Mouse (Mus musculus) urinary bladder, adult 18-20 months (tissue): Measurements from ENCODE around the gene Col5a3.
A peak's percentile ranks its signal among the peaks of the same experiment; 100 is the strongest.
"Not testable (repeated sequence)": the region's sequence is repeated elsewhere in the genome, so short reads cannot be mapped to it uniquely, and the experiment has no call there.

Source experiments
- DNase-seq, 2 experiments: peaks; one replicate each; pipeline ENCODE4 v3.0.0; 2022; ENCODE audit warnings: low spot score in 2 of 2, mixed read lengths in 2 of 2

The Col5a3 gene

DNA sequence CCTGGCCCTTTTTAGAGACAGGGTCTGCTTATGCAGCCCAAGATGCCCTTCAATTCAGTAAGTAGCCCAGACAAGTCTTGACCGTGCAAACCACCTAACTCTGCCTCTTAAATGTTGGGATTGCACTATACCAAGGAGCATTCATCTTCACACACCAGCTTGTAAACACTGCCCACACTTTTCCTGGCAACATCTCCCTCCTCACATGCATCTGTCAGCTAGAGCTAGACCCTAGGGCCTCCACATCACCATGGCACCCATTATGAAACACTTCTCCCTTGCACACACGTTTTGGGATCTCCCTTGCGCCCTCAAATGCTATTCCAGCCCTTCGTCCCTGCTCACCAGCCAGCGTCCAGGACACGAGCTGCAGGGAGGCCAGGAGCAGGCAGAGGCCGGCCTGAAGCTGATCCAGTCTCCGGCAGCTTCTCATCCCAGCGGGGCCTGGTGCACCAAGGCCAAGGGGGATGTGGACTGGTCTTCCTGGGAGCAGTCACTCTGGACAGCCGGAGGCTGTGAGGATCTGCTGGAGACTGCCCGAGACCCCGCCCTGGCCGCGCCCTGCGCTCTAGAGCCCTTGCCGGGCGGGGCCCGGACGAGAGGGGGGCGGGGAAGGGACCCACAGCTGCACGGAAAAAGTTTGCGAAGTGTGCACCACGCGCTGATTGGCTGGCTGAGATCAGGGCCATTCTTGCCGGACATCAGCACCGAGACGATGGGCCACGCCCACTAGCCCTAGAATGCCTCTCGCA, at the start of gene Col5a3:
Gene Col5a3 (minus strand): TSS at position 547 of the 752 bp plus-strand sequence.
- DNase-seq = peak; percentile 29 to 66

DNA sequence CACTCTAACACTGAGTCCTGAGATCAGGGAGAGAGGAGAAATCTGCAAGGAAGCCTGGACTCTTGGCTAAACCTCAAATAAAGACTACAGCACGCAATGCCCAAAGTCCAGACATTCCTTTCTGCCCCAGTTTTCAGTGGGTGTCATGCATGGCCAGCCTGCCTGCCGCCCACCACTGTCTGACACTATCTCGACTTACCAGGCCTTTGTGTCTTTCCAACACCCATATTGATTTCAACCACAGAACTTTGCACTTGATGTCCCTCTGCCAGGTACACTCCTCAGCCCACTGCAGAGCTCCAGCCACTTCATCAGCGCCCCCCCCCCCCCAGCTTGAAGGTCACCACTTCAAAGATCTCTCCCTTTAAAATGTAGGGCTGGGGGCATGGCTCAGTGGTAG, 47.4 kb upstream of the Col5a3 start:
- DNase-seq = no peak

DNA sequence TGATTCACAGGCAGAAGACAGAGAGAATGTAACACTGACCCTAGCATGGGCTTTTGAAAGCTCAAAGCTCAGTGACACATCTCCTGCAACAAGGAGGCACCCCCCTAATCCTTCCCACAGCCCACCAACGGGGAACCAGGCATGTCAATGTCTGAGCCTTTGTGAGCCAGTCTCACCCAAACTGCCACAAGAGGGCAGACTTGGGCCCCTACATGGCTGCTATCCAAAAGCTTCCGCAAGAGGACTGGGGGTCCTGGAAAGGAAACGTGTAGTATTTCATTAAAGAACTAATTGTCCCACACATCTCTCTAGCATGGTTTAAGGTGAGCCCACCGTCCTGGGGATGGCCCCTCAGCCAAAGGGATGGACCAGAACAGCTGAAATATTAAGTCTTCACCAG, 47.0 kb upstream of the Col5a3 start:
- no peak for DNase-seq

DNA sequence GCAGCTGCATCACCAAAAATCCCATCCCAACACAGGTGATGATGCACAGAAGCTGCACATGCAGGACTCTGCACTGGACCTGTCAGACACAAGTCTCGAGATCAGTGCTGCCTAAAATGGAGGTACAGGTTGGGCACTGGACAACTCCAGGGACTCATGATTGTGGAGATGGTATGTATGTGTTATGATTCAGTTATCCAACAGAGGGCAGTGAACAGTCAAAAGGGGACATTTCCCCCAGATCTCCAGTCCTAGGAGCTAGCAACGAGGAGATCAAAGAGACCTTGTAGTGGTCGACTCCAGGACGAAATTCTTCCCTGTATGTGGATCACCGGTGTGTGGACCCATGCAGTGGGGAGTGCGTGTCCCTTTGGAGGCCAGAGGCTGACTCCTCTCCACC, 45.1 kb upstream of the Col5a3 start:
- DNase-seq = no peak

DNA sequence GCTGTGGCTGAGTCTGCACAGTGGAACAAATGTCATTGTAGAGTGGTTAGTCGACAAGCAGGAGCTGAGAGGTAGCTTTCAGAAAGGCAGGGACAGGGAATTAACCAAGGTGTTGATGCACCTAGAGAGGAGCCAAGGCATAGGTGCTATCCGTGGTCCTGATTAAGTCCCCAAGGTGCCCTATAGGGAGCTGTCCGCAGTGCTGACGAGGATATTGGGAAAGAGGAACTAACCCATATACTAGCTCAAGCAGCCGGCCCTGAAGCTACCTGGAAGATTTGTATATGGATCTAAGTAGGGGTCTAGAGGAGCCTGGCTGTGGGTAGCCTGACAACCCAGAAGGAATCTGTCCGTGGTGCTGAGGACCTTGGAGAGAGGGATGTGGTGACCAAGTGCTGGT, 42.3 kb upstream of the Col5a3 start:
- no peak for DNase-seq

DNA sequence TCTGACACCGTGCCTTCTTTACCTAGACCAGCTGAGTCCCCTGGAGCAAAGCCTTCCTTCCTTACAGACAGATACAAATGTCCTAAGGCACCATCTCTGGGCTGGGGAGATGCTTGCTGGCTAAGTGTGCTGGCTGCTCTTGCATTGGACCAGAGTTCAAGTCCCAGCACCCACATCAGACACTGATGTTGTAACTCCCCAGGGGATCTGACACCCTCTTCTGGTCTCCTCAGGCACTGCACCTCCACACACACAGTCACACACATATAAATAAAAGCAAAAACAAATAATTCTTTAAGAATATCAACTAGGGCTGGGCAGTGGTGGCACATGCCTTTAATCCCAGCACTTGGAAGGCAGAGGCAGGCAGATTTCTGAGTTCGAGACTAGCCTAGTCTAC, 35.3 kb upstream of the Col5a3 start:
- no peak for DNase-seq

DNA sequence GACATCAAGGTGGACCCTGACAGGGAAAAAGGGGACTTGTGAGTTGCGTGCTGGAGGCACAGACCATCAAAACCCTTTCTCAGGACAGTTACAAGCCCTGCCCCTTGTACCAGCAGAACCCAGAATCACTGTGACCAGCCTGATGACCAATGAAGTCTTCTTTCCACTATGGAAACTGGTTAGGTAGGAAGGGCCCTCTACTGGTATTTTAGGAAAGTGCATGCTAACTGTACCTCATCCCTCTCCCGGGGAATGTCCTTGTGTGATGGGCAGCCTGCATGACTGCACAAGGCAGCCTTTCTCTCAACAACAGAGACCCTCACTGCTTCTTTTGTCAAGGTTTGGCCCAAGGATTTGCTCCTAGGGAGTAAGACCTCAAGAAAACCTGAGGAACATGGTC, 27.8 kb upstream of the Col5a3 start:
- DNase-seq = no peak

DNA sequence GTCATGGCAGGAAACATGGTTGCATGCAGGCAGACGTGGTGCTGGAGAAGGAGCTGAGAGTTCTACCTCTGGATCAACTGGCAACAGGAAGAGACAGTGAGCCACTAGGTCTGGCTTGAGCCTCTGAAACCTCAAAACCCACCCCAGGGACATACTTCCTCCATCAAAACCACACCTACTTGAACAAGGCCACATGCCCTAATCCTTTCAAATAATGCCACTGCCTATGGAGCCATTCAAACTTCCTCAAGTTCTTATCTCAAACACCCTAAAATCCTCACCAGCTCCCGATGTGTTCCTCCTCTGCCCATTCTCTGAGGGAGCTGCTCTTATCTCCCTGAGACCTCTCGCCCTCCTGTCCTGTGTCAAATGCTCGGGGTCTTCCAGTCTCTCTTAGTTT, 27.3 kb upstream of the Col5a3 start:
- DNase-seq = no peak

DNA sequence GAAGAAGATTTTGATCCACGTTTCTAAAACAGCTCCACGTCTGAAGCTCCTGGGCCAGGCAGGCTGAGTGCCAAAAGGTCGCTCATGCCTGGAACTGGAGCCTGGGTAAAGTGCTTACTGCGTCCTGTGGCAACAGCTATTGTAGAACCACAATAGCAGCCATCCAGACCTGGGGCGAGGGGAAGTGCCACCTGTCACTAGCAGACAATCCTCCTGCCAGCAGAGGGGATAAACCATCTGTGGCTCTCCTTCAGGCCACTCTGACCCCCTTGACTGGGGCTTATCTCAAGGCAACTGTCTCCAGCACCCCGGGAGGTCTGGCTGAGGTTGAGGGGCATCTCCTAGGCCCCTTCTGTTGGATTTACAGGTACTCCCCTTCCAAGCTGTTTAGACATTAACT, 24.1 kb upstream of the Col5a3 start:
- no peak for DNase-seq

DNA sequence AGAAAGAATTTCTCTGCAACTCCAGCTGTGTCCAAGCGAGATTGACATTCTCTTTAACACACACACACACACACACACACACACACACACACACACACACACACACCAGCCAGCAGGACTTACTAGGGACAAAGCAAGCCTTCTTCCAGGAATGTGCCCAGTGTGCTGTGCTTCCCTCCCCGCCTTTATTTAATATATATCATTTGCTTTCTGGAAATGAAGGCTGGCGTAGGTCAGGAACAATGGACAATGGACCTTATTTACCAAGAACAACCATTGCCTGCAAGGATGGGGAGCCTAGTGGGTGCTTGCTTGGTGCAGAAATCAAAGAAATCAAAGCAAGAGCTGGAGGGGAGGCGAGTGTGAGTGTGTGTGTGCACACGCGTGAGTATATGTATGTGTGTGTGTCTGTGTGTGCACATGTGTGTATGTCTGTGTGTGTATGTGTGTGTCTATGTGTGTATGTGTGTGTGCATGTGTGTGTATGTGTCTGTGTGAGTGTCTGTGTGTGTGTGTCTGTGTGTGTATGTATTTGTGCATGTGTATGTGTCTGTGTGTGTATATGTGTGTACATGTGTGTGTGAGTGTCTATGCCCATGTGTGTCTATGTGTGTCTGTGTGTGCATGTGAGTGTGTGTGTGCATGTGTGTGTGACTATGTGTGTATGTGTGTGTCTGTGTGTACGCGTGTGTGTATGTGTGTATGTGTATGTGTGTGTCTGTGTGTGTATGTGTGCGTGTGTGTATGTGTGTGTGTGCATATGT, 22.5 kb upstream of the Col5a3 start:
- no peak for DNase-seq

DNA sequence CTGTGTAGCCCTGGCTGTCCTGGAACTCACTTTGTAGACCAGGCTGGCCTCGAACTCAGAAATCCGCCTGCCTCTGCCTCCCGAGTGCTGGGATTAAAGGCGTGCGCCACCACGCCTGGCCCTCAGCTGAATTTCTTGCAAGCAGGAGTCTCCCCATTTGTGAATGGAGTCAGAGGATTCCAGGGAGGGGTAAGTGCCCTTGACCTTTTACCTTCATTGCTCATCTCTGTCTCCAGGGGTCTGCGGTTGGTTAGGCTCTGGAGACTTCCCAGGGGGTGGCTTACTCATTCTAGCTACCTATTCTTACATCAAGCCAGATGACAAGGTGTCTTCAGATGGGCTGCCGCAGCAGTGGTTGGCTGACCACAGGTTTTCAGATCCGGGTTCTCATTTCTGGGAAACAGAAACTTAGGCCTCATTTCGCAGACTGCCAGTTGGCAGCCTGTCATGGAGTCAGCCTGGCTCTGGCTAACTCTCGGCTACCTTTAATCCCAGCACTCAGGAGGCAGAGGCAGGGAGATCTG, 20.6 kb upstream of the Col5a3 start:
- DNase-seq = not testable (repeated sequence)

DNA sequence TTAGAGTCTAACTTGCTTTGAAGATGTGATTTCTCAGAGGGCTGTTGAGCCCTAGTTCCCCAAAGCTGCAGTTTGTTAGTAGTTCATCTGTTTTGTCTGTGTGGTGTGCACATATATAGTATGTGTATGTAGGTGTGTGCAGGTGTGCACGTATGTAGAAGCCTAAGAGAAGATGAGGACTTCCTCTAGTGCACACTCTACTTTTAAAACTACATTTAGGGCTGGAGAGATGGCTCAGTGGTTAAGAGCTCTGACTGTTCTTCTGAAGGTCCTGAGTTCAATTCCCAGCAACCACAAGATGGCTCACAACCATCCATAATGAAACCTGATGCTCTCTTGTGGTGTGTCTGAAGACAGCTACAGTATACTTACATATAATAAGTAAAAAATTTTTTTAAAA, 20.0 kb upstream of the Col5a3 start:
- DNase-seq = no peak

DNA sequence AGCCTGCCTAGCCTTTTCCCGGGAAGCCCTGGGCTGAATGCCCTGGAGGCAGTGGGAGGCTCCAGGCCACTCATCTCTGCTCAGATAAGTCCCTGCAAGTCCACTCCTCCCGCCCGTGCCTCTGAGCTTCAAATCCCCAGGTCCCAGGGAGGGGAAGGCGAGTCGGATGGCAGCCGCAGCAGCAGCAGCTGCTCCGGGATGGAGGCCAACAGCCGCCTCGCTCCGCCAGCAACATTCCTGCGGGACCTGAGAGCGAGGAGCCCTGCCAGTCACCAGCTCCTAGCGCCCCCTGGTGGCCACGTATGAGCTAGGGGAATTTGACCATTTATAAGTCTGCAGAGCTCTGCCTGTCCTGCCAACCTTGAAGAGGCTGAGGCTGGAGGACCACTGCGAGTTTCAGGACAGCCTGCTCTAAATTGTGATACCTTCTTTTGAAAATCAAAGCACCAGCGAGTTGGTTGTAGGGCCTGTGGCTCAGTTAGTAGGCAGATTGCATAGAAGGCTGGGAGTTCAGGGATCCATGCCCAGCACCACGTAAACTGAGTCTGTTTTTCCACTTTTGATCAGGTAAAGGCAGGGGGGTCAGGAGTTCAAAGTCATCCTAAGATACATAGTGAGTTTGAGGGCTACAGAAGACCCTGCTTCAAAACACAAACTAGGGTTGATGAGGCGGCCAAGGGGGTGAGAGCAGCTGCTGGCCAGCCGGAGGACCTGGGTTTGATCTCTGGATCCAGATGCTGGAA, 16.2 kb upstream of the Col5a3 start:
- peak; percentile 87 to 89 for DNase-seq

DNA sequence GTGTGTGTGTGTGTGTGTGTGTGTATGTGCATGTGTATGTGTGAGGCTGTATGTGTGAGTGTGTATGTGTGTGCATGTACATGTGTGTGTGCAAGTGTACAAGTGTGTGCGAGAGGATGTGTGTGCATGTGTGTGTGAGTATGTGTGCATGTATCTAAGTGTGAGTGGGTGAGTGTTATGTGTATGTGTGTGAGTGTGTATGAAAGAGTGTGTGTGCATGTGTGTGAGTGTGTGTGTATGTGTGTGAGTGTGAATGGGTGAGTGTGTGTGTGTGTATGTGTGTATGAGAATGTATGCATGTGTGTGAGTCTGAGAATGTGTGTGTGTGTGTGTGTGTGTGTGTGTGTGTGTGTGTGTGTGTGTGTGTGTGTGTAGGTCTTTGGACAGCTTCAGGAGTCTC, 13.3 kb upstream of the Col5a3 start:
- DNase-seq = no peak

DNA sequence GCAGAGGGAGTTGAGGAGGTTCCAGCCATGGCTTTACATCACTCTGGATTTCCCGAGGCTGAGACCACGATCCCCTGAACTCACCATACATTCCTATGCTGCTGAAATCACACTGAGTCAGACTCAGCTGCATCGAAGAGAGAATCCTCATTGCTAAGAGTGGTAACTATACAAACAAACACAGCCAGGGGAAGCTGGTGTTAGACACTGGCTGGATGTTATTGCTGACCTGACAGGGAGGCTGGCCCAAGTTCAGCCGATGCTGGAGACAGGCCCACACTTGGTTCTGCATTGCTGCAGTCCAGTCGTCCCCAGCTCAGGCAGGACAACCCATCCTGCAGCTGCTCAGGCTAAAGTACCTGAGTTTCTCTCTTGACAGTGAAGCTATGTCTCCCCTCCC, 10.9 kb upstream of the Col5a3 start:
- DNase-seq = no peak

DNA sequence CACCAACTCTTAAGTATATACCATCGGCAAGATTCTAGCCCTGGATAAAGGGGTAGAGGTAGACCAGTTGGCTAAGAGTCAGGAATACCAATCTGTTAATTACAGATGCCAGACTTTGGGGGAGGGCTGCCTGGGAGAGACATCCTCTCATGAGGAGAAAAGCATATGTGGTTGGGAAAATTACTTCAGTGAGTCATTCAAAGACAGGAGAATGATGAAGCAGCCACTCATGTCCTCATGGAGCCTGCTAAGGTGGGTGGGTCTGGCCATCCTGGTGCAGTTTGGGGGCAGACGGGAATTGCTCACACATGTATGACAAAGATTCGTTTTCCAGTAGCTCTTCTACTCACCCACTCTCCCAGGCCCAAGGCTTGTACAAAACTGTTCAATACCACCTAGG, 8.0 kb upstream of the Col5a3 start:
- DNase-seq = no peak

DNA sequence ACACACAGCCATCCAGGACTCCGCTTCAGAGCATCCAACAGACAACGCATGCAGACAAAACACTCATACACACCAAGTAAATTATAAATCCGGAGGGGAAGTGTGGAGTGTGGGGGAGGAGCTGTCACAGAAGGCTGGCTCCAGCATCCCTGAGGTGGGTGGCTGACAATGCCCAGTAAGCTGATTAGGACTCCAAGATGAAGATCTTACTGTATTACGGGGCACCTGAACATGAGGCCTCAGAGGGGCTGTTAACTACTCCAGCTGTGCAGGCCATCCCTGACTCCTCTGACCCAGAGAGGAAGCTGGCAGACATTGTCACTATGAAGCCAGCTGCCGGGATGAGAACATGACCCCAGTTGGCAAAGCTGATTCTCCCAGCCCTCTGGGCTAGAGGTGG, 5.1 kb upstream of the Col5a3 start:
- no peak for DNase-seq

DNA sequence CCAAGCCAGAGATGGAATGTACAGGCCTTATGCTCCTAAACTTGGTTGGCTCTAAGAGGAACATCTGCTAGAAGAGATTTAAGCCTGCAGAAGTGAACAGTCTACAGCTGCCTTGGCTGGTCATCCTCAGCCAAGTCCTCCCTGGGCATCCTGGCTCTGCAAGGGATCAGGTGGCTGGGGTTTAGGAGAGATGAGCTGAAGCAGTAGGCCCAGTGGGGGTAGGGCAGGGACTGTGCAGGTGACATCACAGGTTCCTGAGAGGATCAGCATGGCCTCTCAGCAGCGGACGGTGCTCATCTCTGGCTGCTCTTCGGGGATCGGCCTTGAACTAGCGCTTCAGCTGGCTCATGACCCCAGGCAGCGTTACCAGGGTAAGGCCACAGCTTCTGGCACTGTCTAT, 3.4 kb upstream of the Col5a3 start, which contains the start of gene Rdh8:
Gene Rdh8 (plus strand): TSS at position 268 of the 400 bp plus-strand sequence.
- no peak for DNase-seq

DNA sequence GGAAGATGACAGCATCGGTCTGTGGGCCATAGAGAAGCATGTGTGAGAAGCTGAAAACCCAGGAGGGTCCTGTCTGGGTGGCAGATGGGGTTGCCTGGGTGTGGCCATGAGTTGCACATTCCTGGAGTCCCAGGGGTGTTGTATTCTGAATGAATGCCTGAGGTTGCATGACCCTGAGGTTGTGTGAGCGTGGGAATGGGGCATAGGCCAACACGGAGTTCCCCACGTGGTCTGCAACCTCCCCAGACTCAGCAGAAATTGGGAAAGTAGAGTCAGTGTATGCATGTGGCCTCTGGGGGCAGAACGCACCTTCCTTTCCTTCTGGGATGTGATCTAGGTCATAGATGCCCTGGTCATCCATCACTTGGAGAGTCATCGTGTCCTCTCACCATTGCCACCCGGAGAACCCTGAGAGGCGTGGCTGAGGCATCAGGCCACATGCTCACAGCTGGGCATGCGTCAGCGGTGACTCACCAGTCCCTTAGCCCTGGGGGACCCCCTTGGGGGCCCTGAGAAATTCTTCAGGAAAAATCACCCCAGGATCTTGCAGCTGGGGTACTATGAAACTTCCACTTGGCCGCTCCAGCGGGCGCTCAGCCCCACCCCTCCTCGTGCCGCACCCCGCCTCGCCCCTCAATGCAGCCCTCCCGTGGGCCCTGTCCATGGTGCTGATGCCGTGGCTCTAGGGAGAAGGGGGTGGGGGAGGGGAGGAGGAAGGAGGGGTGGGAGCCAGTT, 2.2 kb downstream of the Col5a3 start:
- DNase-seq = no peak

DNA sequence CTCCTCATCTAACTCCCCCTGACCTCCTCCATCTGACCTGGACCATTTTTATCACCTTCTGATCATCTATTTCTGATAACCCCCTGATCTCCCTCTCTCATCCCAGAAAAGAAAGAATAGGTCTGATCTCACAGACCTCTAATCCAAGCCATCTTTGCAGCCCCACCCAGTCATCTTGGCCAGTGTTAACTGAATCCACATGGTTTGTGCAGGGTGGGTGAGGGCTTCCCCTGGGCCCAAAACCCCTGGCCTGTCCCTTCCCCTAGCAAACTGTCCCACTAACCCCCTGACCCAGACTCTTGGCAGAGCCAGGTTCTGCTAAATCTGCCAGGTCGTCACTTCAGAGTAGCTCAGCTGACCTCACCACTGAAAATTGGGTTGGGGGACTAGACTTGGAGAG, 4.1 kb downstream of the Col5a3 start:
- no peak for DNase-seq

DNA sequence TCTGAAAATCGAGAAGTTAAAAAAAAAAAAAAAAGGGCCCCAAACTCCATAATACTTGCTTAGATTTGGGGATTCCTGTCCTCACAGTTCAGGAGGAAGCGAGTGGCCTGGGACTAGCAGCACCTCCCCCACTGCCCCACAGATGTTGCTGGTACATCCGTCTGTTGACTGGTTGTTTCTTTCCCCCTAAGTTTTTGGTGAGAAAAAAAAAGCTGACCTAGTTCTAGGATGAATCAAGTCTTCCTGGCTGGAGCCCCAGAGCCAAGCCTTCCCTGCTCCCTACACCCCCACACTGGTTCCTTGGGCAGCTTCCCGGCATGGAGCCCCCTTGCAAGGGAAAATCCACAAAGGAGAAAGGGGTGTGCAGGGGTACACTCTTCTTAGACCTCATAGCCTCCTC, 4.6 kb downstream of the Col5a3 start:
- no peak for DNase-seq

DNA sequence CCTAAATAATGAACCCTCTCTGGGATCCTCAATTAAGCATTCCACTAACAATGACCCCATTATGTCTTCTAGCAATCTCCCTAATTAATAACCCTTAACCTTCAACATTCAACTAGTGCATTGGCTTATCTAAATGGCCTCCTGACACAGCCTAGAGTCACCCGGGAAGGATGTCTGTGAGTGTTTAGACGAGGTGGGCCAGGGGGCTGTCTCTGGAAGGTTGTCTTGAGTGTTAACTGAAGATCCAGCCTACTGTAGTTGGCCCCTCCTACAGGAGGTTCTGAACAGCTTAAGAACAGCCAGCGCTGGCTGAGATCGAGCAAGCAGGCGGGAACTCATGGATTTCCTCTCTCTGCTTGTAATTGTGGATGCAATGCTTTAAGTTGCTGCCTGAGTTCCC, 9.2 kb downstream of the Col5a3 start:
- no peak for DNase-seq
